Mouse (Mus musculus) intestine, embryonic 14.5 days (tissue): ENCODE measurements around the gene Sec61g. TPM values are rescaled to one million over a fixed set of nuclear protein-coding genes. Genes with fewer than 3 reads are reported as not detected.
"Not testable (repeated sequence)": the region's sequence is repeated elsewhere in the genome, so short reads cannot be mapped to it uniquely, and the experiment has no call there.

Experiments used
- ATAC-seq: fragments of 200-750 bp; cut with Nextera tagmentation; replicated peaks from 2 replicates; pipeline ENCODE4 v1.8.0; 2017; ENCODE audit warnings: low read depth, moderate number of reproducible peaks, moderate TSS enrichment, moderate library complexity; ENCODE audit not compliant: low FRiP score, low TSS enrichment
- DNase-seq: peaks from one replicate; pipeline ENCODE4 v3.0.0-alpha.2; 2018; ENCODE audit warnings: low spot score
- H3K27ac ChIP-seq: fragments of 300-500 bp; sonication (generic); 2 replicates; pipeline ENCODE4 v1.5.1; 2014; ENCODE audit warnings: low read depth, mild to moderate bottlenecking, control low read depth
- H3K27me3 ChIP-seq: fragments of 300-500 bp; sonication (generic); replicated peaks from 2 replicates; pipeline ENCODE4 v1.6.1; 2014; ENCODE audit warnings: low read length, control low read depth; ENCODE audit not compliant: control insufficient read depth, insufficient read depth
- H3K36me3 ChIP-seq: fragments of 300-500 bp; sonication (generic); 2 replicates; pipeline ENCODE4 v1.6.1; 2014; ENCODE audit warnings: low read length, control low read depth; ENCODE audit not compliant: control insufficient read depth, insufficient read depth
- H3K4me1 ChIP-seq: fragments of 300-500 bp; sonication (generic); replicated peaks from 2 replicates; pipeline ENCODE4 v1.6.1; 2014; ENCODE audit warnings: low read length, control low read depth, mixed read lengths; ENCODE audit not compliant: control insufficient read depth, insufficient read depth
- H3K4me2 ChIP-seq: fragments of 300-500 bp; sonication (generic); 2 replicates; pipeline ENCODE4 v1.6.1; 2014; ENCODE audit warnings: low read length
- H3K4me3 ChIP-seq: fragments of 300-500 bp; sonication (generic); 2 replicates; pipeline ENCODE4 v1.5.1; 2014; ENCODE audit warnings: low read depth, low read length, control low read depth, mixed read lengths
- H3K9ac ChIP-seq: fragments of 300-500 bp; sonication (generic); 2 replicates; pipeline ENCODE4 v1.6.1; 2014; ENCODE audit warnings: mild to moderate bottlenecking, low read length
- H3K9me3 ChIP-seq: fragments of 300-500 bp; sonication (generic); 2 replicates; pipeline ENCODE4 v1.6.1; 2016; ENCODE audit warnings: low read length, control low read depth; ENCODE audit not compliant: control insufficient read depth
- WGBS: fragments of 180-500 bp; shearing (Covaris S2); extraction: QIAGEN DNeasy Blood & Tissue Kit; methylation state at CpG from one replicate; pipeline ENCODE4 v1.1.7; 2014; 5-methylcytosine and 5-hydroxymethylcytosine counted together
- polyA plus RNA-seq: library from polyadenylated mRNA; unstranded; fragments of >200 nt; fragmentation: Nextera tagmentation; extraction: Ambion mirVana; gene quantifications from 2 replicates; pipeline ENCODE4 v1.2.1, GENCODE M21; 2014

The Sec61g gene
- polyA plus RNA-seq, 1 experiment from 2014 or later: 39.8 TPM

DNA sequence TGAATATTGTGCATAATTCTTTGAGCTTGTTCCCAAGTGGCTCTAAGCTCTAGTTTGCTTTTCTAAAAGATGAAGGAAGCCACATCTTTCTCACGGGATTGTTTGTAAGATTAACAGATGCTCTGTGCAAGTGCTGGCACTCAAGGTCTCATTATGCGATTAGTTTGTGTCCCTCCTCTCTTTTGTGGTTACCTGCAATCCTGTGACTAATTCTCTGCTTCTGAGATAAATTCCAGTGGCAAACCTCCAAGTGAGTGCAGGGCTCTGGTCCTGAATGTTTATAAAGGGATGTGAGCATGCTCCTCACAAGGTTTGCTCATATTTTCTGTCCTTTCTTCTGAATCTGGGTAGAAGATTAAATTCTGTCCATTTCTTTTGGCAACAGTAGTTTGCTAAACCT is 18.2 kb upstream of the Sec61g start:
- H3K4me3 ChIP-seq: no peak overlapping the region
- DNase-seq (no peak), ATAC-seq (no peak)
- no peaks in the 10 kb centered on the region for H3K36me3 ChIP-seq
- no peaks in the 10 kb centered on the region for H3K27me3 ChIP-seq
- no peak overlapping the region for H3K27ac ChIP-seq
- no peak overlapping the region for H3K4me2 ChIP-seq
- no peaks in the 10 kb centered on the region for H3K9me3 ChIP-seq
- no peak overlapping the region for H3K9ac ChIP-seq
- peaks cover 5% of the 10 kb centered on the region; the same call in 1 of the 2 replicates for H3K4me1 ChIP-seq
- 42% methylated on average over 2 of the region's 2 CpGs for WGBS

DNA sequence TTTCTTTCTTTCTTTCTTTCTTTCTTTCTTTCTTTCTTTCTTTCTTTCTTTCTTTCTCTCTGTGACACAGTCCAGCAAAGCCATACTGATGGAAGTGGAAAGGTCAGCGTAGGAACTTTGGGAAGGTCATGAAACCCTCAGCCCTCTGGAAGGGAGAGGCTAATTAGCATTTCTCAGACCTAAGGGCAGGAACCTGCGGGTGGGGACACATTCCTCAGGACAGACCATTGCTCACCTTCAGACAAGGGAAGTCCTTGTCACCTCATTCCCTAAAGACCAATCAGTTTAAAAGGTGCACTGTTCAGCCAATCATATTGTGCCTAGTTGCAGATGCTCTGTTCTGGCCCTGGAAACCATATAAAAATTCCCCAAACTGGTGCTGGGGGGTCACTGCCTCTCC is 17.4 kb upstream of the Sec61g start:
- ATAC-seq (no peak), DNase-seq (no peak)
- Histone ChIP-seq H3K4me2 (no peak overlapping the region), H3K27ac (no peak overlapping the region), H3K9ac (no peak overlapping the region), H3K9me3 (no peaks in the 10 kb centered on the region), H3K27me3 (no peaks in the 10 kb centered on the region), H3K4me1 (peaks cover 5% of the 10 kb centered on the region; the same call in 1 of the 2 replicates), H3K4me3 (no peak overlapping the region), H3K36me3 (no peaks in the 10 kb centered on the region)
- 63% methylated on average over 2 of the region's 2 CpGs for WGBS

DNA sequence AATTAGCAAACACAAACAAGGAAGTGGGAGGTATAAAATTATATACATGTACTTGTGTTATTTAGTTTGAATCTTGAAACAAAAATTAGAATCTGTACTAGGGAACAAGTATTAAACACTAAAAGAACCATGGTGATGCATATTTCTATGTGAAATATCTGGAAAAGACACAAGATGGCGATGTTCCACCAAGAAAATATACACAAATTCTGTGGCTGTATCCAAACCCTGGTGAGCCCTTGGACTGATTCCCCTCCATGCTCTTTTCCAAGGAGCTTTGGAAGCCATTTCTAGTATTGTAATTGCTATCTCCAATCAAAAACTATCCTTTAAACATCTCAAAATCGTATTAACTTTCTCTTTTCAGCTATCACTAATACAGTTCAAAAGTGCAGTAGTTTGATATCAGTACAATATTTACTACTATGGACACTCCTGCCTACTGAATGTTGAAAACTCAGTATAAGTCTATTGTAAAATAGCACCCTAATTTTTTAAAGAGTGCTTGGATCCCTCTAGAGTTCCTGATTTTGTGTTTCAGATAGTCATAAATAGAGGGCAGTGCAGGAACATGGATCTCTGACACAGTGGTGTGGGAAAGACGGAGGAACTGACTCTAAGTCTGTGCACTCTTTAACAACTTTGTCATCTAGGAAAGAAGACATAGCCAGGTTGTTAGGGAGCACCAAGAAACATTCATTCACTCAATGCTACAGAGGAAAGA is 16.8 kb upstream of the Sec61g start:
- DNase-seq (no peak), ATAC-seq (peak; percentile 78)
- WGBS: 42% methylated on average over 3 of the region's 3 CpGs
- H3K27me3 ChIP-seq: no peaks in the 10 kb centered on the region
- no peak overlapping the region for H3K9ac ChIP-seq
- H3K4me1 ChIP-seq: peaks cover 5% of the 10 kb centered on the region; the same call in 1 of the 2 replicates
- H3K36me3 ChIP-seq: no peaks in the 10 kb centered on the region
- H3K27ac ChIP-seq: no peak overlapping the region
- H3K9me3 ChIP-seq: no peaks in the 10 kb centered on the region
- H3K4me2 ChIP-seq: no peak overlapping the region
- no peak overlapping the region for H3K4me3 ChIP-seq

DNA sequence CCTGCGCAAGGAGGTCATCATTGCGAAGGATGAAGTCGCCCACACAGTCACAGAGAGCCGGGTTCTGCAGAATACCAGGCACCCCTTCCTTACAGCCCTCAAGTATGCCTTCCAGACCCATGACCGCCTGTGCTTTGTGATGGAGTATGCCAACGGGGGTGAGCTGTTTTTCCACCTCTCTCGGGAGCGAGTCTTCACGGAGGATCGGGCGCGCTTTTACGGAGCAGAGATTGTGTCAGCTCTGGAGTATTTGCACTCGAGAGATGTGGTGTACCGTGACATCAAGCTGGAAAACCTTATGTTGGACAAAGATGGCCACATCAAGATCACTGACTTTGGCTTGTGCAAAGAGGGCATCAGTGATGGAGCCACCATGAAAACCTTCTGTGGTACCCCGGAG is 6.8 kb upstream of the Sec61g start:
- H3K4me1 ChIP-seq, H3K9ac ChIP-seq, H3K27ac ChIP-seq, ATAC-seq, H3K36me3 ChIP-seq, H3K4me2 ChIP-seq, H3K9me3 ChIP-seq, H3K27me3 ChIP-seq, DNase-seq, H3K4me3 ChIP-seq: not testable (repeated sequence)
- WGBS: 95% methylated on average over 16 of the region's 16 CpGs

DNA sequence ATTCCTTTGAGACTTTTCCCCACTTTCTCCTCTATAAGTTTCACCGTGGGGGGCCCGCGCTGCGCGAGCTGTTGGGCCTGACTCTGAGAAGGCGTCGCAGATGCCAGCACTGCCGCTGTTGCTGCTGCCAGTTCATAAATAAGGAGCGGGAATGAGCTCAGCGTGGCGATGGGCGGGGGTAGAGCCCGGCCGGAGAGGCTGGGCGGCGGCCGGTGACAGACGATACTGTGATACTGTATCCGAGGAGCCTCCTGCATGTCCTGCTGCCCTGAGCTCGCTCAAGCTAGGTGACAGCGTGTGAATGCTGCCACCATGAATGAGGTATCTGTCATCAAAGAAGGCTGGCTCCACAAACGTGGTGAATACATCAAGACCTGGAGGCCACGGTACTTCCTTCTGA is 5.9 kb upstream of the Sec61g start:
- not testable (repeated sequence) for H3K4me3 ChIP-seq, ATAC-seq, H3K27ac ChIP-seq, H3K4me1 ChIP-seq, H3K4me2 ChIP-seq, H3K9me3 ChIP-seq, H3K36me3 ChIP-seq, H3K27me3 ChIP-seq, H3K9ac ChIP-seq, DNase-seq
- WGBS: 61% methylated on average over 23 of the region's 23 CpGs

DNA sequence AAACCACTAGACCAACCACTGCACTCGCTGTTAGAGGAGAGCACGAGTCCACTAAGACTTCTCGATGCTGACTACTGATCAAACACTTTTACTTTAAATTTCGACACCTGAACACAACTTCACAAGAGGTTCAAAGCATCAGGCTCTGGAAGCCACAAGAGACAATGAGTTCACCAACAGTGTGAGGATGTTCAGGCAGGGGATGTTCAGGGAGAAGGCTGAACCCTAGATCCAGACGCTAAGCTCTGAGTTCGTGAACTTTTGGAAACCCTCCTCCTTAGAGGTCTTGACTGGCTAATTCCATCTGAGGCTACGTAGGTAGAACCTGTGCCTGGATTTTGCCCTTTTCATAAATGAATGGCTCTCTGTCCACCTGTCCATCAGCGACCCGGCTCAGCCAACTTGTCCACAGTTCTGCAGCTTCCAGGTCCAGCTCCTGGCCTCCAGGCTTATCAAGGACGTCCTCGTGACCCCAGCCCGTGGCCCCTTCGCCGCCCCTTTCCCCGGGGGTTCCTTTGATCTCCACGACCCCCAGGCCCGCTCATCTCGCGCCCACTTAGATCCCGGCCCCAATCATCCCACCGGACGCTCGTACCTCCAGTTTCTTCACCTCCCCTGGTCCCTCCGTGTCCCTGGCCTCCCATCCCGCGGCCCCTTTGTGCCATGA is 766 bp downstream of the Sec61g start:
- Histone ChIP-seq H3K9me3 (no peaks in the 10 kb centered on the region), H3K27me3 (no peaks in the 10 kb centered on the region), H3K4me2 (peak overlapping the region; percentile 88), H3K27ac (peak overlapping the region; percentile 92), H3K4me3 (peak overlapping the region; percentile 94), H3K4me1 (peaks cover 9% of the 10 kb centered on the region; the same call in 1 of the 2 replicates), H3K36me3 (peaks cover 32% of the 10 kb centered on the region), H3K9ac (peak overlapping the region; percentile 97)
- peak; percentile 54; the same call in 1 of the 2 replicates for ATAC-seq
- WGBS: 4% methylated on average over 26 of the region's 26 CpGs
- DNase-seq: peak; percentile 57

DNA sequence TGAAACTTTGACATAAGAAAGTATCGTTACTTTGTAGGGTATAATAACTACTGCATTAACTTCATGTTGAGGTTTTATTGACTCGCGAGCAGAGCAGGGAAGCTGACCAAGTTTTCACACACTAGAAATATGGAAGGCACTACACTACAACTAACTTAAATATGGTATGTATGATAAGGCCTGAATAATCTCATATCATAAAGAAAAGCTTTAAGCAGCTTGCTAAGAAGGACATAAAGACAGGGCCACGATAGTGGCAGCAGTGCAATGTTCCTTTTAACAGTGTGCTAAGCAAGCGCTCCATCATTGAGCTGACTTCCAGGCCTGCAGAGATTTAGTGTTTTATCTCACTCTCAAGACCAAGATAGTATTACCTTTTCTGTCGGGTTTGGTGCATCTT is 2.3 kb downstream of the Sec61g start:
- Histone ChIP-seq H3K36me3 (peaks cover 47% of the 10 kb centered on the region), H3K9me3 (no peaks in the 10 kb centered on the region), H3K4me3 (no peak overlapping the region), H3K27ac (no peak overlapping the region), H3K4me1 (peaks cover 9% of the 10 kb centered on the region; the same call in 1 of the 2 replicates), H3K9ac (no peak overlapping the region), H3K27me3 (no peaks in the 10 kb centered on the region), H3K4me2 (no peak overlapping the region)
- WGBS: 97% methylated on average over 6 of the region's 6 CpGs
- DNase-seq: no peak
- ATAC-seq: no peak

DNA sequence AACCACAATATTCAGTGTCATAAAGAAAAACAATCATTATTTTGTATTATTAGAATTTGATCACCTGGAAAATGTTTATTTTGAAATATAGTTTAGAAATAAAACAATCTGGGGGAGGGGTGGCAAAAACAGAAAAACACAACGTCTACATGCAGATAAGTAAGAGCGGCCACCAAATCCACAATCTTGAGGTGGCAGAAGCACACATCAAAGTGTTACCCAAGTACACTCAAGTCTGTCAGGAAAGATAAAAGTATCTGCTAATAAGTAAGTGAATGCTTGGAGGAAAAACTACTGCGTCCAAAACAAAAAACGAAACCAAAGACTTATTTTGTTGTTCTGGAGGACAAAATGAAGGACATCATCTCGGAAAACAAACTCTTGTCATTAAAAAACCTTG is 5.1 kb downstream of the Sec61g start:
- H3K4me3 ChIP-seq: no peak overlapping the region
- H3K27ac ChIP-seq: no peak overlapping the region
- no peaks in the 10 kb centered on the region for H3K9me3 ChIP-seq
- H3K9ac ChIP-seq: no peak overlapping the region
- WGBS: 96% methylated on average over 5 of the region's 5 CpGs
- H3K4me1 ChIP-seq: 0 out of 2 replicates have a peak, but pooled peaks cover 5% of the 10 kb centered on the region
- DNase-seq: no peak
- ATAC-seq: no peak
- no peaks in the 10 kb centered on the region for H3K27me3 ChIP-seq
- no peak overlapping the region for H3K4me2 ChIP-seq
- peaks cover 59% of the 10 kb centered on the region for H3K36me3 ChIP-seq
